Comparison of ENCODE assay signal across 12 mouse cellular contexts in the genomic region with DNA sequence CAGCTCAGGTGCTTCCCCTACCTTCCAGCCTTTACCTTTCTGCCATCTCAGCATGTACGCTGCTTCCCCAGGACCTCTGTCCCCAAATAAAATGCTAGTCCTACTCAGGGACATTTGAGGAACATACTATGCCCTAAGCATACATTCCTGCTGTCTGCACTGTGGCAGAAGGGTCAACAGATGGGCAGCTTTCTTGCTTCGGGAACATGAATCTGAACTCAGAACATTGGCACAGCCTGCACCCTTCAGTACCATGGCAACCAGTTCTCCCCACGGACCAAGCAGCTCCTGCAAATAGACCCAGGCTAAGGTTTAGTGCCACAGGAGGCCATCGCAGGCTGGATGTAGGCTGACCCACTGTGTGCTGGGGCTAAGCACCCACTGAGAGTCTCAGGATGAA. TPM values are rescaled to one million over a fixed set of nuclear protein-coding genes. Genes with fewer than 3 reads are reported as not detected.
DNase-seq lines count a peak whose midpoint lies in the region; ATAC-seq lines count a peak whose summit lies in the region.
"Had no signal": no experiment of that assay in that cellular context is flagged by ENCODE, and none has a peak within 500 bp of the region (broad histone marks: within the 10 kb centered on the region; RNA-seq: fewer than 3 reads in every experiment).

No protein-coding gene starts in this region.

- H3K9me3 ChIP-seq in forebrain, embryonic 10.5 days, result no peaks in the 10 kb centered on the region
- H3K9me3 ChIP-seq in forebrain, embryonic 11.5 days (ENCODE audit: control insufficient read depth, low read length), result no peaks in the 10 kb centered on the region
- no peaks in the 10 kb centered on the region for H3K9me3 ChIP-seq in midbrain, embryonic 10.5 days (replicated peaks)
- H3K9me3 ChIP-seq in midbrain, embryonic 11.5 days (ENCODE audit: control insufficient read depth, low read length), result no peaks in the 10 kb centered on the region
- H3K9me3 ChIP-seq in midbrain, embryonic 12.5 days, result no peaks in the 10 kb centered on the region

- no peak overlapping the region for H3K4me3 ChIP-seq in forebrain, embryonic 10.5 days
- no peak overlapping the region for H3K4me3 ChIP-seq in forebrain, embryonic 11.5 days (ENCODE audit: low read depth, low read length)
- peak overlapping the region; percentile 69; the same call in 1 of the 2 replicates for H3K4me3 ChIP-seq in midbrain, embryonic 10.5 days
- H3K4me3 ChIP-seq in midbrain, embryonic 11.5 days (ENCODE audit: low read depth, low read length), result no peak overlapping the region
- H3K4me3 ChIP-seq in midbrain, embryonic 12.5 days, result no peak overlapping the region

- H3K9ac ChIP-seq in forebrain, embryonic 11.5 days (ENCODE audit: low read length), result no peak overlapping the region
- H3K9ac ChIP-seq in midbrain, embryonic 11.5 days (ENCODE audit: low read length), result no peak overlapping the region
- no peak overlapping the region for H3K9ac ChIP-seq in midbrain, embryonic 12.5 days (replicated peaks)
- H3K9ac ChIP-seq: lung, embryonic 14.5 days had no signal

- peaks cover 87% of the 10 kb centered on the region for H3K4me1 ChIP-seq in forebrain, embryonic 10.5 days
- peaks cover 23% of the 10 kb centered on the region for H3K4me1 ChIP-seq in forebrain, embryonic 11.5 days (replicated peaks; ENCODE audit: control insufficient read depth, insufficient read depth, low read length)
- peaks cover 98% of the 10 kb centered on the region for H3K4me1 ChIP-seq in midbrain, embryonic 10.5 days
- H3K4me1 ChIP-seq in midbrain, embryonic 11.5 days (ENCODE audit: control insufficient read depth, insufficient read depth, low read length), result peaks cover 55% of the 10 kb centered on the region
- H3K4me1 ChIP-seq in midbrain, embryonic 12.5 days, result peaks cover 75% of the 10 kb centered on the region

- H3K27ac ChIP-seq in forebrain, embryonic 10.5 days, result peak overlapping the region; percentile 88; the same call in 1 of the 2 replicates
- no peak overlapping the region for H3K27ac ChIP-seq in forebrain, embryonic 11.5 days (ENCODE audit: low read depth, low read length)
- H3K27ac ChIP-seq in midbrain, embryonic 10.5 days (replicated peaks), result peak overlapping the region; percentile 86
- no peak overlapping the region for H3K27ac ChIP-seq in midbrain, embryonic 11.5 days (ENCODE audit: low read depth, low read length)
- 0 out of 2 replicates have a peak overlapping the region, but pooled peaks have one; percentile 25 for H3K27ac ChIP-seq in midbrain, embryonic 12.5 days (replicated peaks)

- WGBS in forebrain, embryonic 10.5 days, result 83% methylated on average over 4 of the region's 4 CpGs
- 77% methylated on average over 4 of the region's 4 CpGs for WGBS in forebrain, embryonic 11.5 days
- 81% methylated on average over 4 of the region's 4 CpGs for WGBS in midbrain, embryonic 10.5 days
- WGBS in midbrain, embryonic 11.5 days, result 75% methylated on average over 4 of the region's 4 CpGs
- 78% methylated on average over 4 of the region's 4 CpGs for WGBS in midbrain, embryonic 12.5 days

- peaks cover 3% of the 10 kb centered on the region; the same call in 1 of the 2 replicates for H3K27me3 ChIP-seq in forebrain, embryonic 10.5 days (ENCODE audit: poor library complexity, severe bottlenecking)
- H3K27me3 ChIP-seq in forebrain, embryonic 11.5 days (ENCODE audit: control insufficient read depth, insufficient read depth, low read length), result no peaks in the 10 kb centered on the region; the same call in 1 of the 2 replicates
- 0 out of 2 replicates have a peak, but pooled peaks cover 5% of the 10 kb centered on the region for H3K27me3 ChIP-seq in midbrain, embryonic 10.5 days (ENCODE audit: low read depth, poor library complexity, severe bottlenecking)
- H3K27me3 ChIP-seq in midbrain, embryonic 11.5 days (ENCODE audit: control insufficient read depth, insufficient read depth, low read length), result no peaks in the 10 kb centered on the region
- H3K27me3 ChIP-seq in midbrain, embryonic 12.5 days, result peaks cover 4% of the 10 kb centered on the region; the same call in 1 of the 2 replicates

- DNase-seq in forebrain, embryonic 10.5 days (ENCODE audit: extremely low spot score, low spot score), result no peak
- DNase-seq in forebrain, embryonic 11.5 days (ENCODE audit: low spot score), result no peak
- DNase-seq in midbrain, embryonic 10.5 days (ENCODE audit: low spot score), result no peak
- no peak for DNase-seq in midbrain, embryonic 11.5 days (ENCODE audit: low spot score, missing footprints)
- DNase-seq in gastrocnemius, adult 8-10 months (ENCODE audit: low spot score in 2 of 2), result no peak
- no peak for DNase-seq in spleen, postnatal 10 days (ENCODE audit: low spot score in 2 of 2)
- no peak for DNase-seq in kidney, postnatal 14 days
- DNase-seq: adrenal gland, postnatal 36 days; cerebellum, adult 9-11 months; kidney, adult 9 months; lung, embryonic 14.5 days had no signal

- H3K4me2 ChIP-seq in forebrain, embryonic 11.5 days (ENCODE audit: low read depth, low read length, severe bottlenecking), result no peak overlapping the region
- H3K4me2 ChIP-seq in midbrain, embryonic 11.5 days, result no peak overlapping the region
- H3K4me2 ChIP-seq in midbrain, embryonic 12.5 days (replicated peaks), result no peak overlapping the region; the same call in 1 of the 2 replicates

- H3K36me3 ChIP-seq in forebrain, embryonic 10.5 days (replicated peaks), result peaks cover 31% of the 10 kb centered on the region
- no peaks in the 10 kb centered on the region for H3K36me3 ChIP-seq in forebrain, embryonic 11.5 days (ENCODE audit: control insufficient read depth, insufficient read depth, low read length)
- peaks cover 36% of the 10 kb centered on the region for H3K36me3 ChIP-seq in midbrain, embryonic 10.5 days
- H3K36me3 ChIP-seq in midbrain, embryonic 11.5 days (ENCODE audit: control insufficient read depth, insufficient read depth, low read length), result no peaks in the 10 kb centered on the region
- no peaks in the 10 kb centered on the region for H3K36me3 ChIP-seq in midbrain, embryonic 12.5 days

- no peak for ATAC-seq in forebrain, embryonic 11.5 days (replicated peaks; ENCODE audit: low FRiP score)
- ATAC-seq in midbrain, embryonic 11.5 days (ENCODE audit: low FRiP score), result no peak
- ATAC-seq in midbrain, embryonic 12.5 days (ENCODE audit: low FRiP score, low read depth), result no peak

RNA-seq across cellular contexts. Expression of gene Cotl1, which starts 3.5 kb away (rescaled TPM):
- polyA plus RNA-seq in forebrain, embryonic 10.5 days (2016; fragmentation: Nextera tagmentation; extraction: Ambion mirVana), result 109 and 114 TPM in 2 replicates
- polyA plus RNA-seq in forebrain, embryonic 11.5 days (2014; fragmentation: Nextera tagmentation; extraction: Ambion mirVana), result 167 and 251 TPM in 2 replicates
- polyA plus RNA-seq in midbrain, embryonic 10.5 days (2016; fragmentation: Nextera tagmentation; extraction: Ambion mirVana), result 150 and 197 TPM in 2 replicates
- 411 and 445 TPM in 2 replicates for polyA plus RNA-seq in midbrain, embryonic 11.5 days (2014; fragmentation: Nextera tagmentation; extraction: Ambion mirVana)
- polyA plus RNA-seq in midbrain, embryonic 12.5 days (2016; fragmentation: Nextera tagmentation; extraction: Ambion mirVana), result 93.4 and 131 TPM in 2 replicates
- 1 to 10 TPM; 1.8 to 3.7 (median 3.2) TPM for total RNA-seq in gastrocnemius, adult 8-10 months (2022)

RNA-seq across cellular contexts. Expression of gene Klhl36, which starts 25.2 kb away (rescaled TPM):
- polyA plus RNA-seq in forebrain, embryonic 10.5 days (2016; fragmentation: Nextera tagmentation; extraction: Ambion mirVana), result 10.8 and 11.1 TPM in 2 replicates
- 7.3 and 9.9 TPM in 2 replicates for polyA plus RNA-seq in forebrain, embryonic 11.5 days (2014; fragmentation: Nextera tagmentation; extraction: Ambion mirVana)
- polyA plus RNA-seq in midbrain, embryonic 10.5 days (2016; fragmentation: Nextera tagmentation; extraction: Ambion mirVana), result 12.8 and 13.0 TPM in 2 replicates
- 8.2 and 10.2 TPM in 2 replicates for polyA plus RNA-seq in midbrain, embryonic 11.5 days (2014; fragmentation: Nextera tagmentation; extraction: Ambion mirVana)
- 13.1 and 14.7 TPM in 2 replicates for polyA plus RNA-seq in midbrain, embryonic 12.5 days (2016; fragmentation: Nextera tagmentation; extraction: Ambion mirVana)
- total RNA-seq in gastrocnemius, adult 8-10 months (2022), result 1 to 10 TPM in 3 of 4 experiments, under 1 TPM in 1; 0.90 to 2.1 (median 1.6) TPM

RNA-seq across cellular contexts. Expression of gene Tldc1, which starts 58.6 kb away (rescaled TPM):
- polyA plus RNA-seq in forebrain, embryonic 10.5 days (2016; fragmentation: Nextera tagmentation; extraction: Ambion mirVana), result 16.7 and 17.3 TPM in 2 replicates
- 12.6 and 13.4 TPM in 2 replicates for polyA plus RNA-seq in forebrain, embryonic 11.5 days (2014; fragmentation: Nextera tagmentation; extraction: Ambion mirVana)
- polyA plus RNA-seq in midbrain, embryonic 10.5 days (2016; fragmentation: Nextera tagmentation; extraction: Ambion mirVana), result 15.4 and 16.4 TPM in 2 replicates
- polyA plus RNA-seq in midbrain, embryonic 11.5 days (2014; fragmentation: Nextera tagmentation; extraction: Ambion mirVana), result 6.8 and 7.1 TPM in 2 replicates
- 10.3 and 13.3 TPM in 2 replicates for polyA plus RNA-seq in midbrain, embryonic 12.5 days (2016; fragmentation: Nextera tagmentation; extraction: Ambion mirVana)
- total RNA-seq in gastrocnemius, adult 8-10 months (2022), result 1 to 10 TPM; 2.9 to 4.8 (median 3.8) TPM

Comparison
In these comparisons a context has a peak if more than half of its experiments do, and no peak if none do; other contexts are left out.
1. H3K27ac ChIP-seq: peak in forebrain, embryonic 10.5 days (single experiment), midbrain, embryonic 10.5 days (single experiment) and midbrain, embryonic 12.5 days (single experiment); none in forebrain, embryonic 11.5 days (single experiment) and midbrain, embryonic 11.5 days (single experiment).